ENCODE assay signal across 9 mouse cellular contexts in genomic region chr7:28930320-28931031, GRCm38 (mm10). TPM values are rescaled to one million over a fixed set of nuclear protein-coding genes. Genes with fewer than 3 reads are reported as not detected.
DNase-seq lines count a peak whose midpoint lies in the region; ATAC-seq and TF ChIP-seq lines count a peak whose summit lies in the region.
"Had no signal": no experiment of that assay in that cellular context is flagged by ENCODE, and none has a peak within 500 bp of the region (broad histone marks: within the 10 kb centered on the region; RNA-seq: fewer than 3 reads in every experiment).

No protein-coding gene starts in this region.

- H3K9ac ChIP-seq in ES-Bruce4 (ENCODE audit: low read depth, poor library complexity, severe bottlenecking) = peak overlapping the region; percentile 10; the same call in 1 of the 2 replicates
- 0 out of 2 replicates have a peak overlapping the region, but pooled peaks have one; percentile 18 for H3K9ac ChIP-seq in kidney, postnatal 0 days (ENCODE audit: low read depth, low read length)
- H3K9ac ChIP-seq: midbrain, embryonic 13.5 days had no signal

- H3K4me3 ChIP-seq in ES-Bruce4 (ENCODE audit: low read depth, low read length) = no peak overlapping the region
- H3K4me3 ChIP-seq in kidney, postnatal 0 days (replicated peaks; ENCODE audit: low read depth, low read length) = no peak overlapping the region
- H3K4me3 ChIP-seq: midbrain, embryonic 13.5 days had no signal

- TF ChIP-seq POLR2A in ES-Bruce4 (IDR thresholded peaks at IDR 0.05; ENCODE audit: insufficient read depth, low read length) = no peak

- no peak for TF ChIP-seq CTCF in ES-Bruce4 (IDR thresholded peaks at IDR 0.05; ENCODE audit: low read depth, low read length)
- TF ChIP-seq CTCF in kidney, postnatal 0 days (IDR thresholded peaks at IDR 0.05; ENCODE audit: low read depth) = peak; percentile 45

- H3K27ac ChIP-seq in ES-Bruce4 (ENCODE audit: insufficient read depth, low read length) = peak overlapping the region; percentile 78
- peak overlapping the region; percentile 85 for H3K27ac ChIP-seq in kidney, postnatal 0 days
- H3K27ac ChIP-seq: midbrain, embryonic 13.5 days had no signal

- H3K36me3 ChIP-seq in ES-Bruce4 (ENCODE audit: control insufficient read depth, insufficient read depth, low read length, poor library complexity, severe bottlenecking) = no peaks in the 10 kb centered on the region; the same call in 1 of the 2 replicates
- H3K36me3 ChIP-seq in kidney, postnatal 0 days (ENCODE audit: insufficient read depth, low read length) = no peaks in the 10 kb centered on the region

- H3K4me1 ChIP-seq in ES-Bruce4 (ENCODE audit: control insufficient read depth, insufficient read depth, low read length) = peaks cover 22% of the 10 kb centered on the region
- H3K4me1 ChIP-seq in kidney, postnatal 0 days (replicated peaks; ENCODE audit: insufficient read depth, low read length) = peaks cover 42% of the 10 kb centered on the region

- WGBS in kidney, postnatal 0 days = 28% methylated on average over 5 of the region's 5 CpGs

- DNase-seq in kidney, adult 18-20 months = peak; percentile 34
- no peak for DNase-seq in kidney, postnatal 4 days
- DNase-seq in adipocyte (ENCODE audit: low spot score) = peak; percentile 58
- peak; percentile 75 for DNase-seq in kidney, postnatal 0 days (ENCODE audit: low spot score)
- no peak for DNase-seq in spleen, postnatal 36 days (ENCODE audit: low spot score in 2 of 2)
- no peak for DNase-seq in ovary, postnatal 10 days (ENCODE audit: low spot score)
- DNase-seq: spleen, adult 18-20 months had no signal

- TF ChIP-seq EP300 in ES-Bruce4 (IDR thresholded peaks at IDR 0.05; ENCODE audit: insufficient read depth, low read depth, low read length) = no peak

- ATAC-seq in kidney, postnatal 0 days (replicated peaks; ENCODE audit: low FRiP score, low read depth) = no peak
- ATAC-seq: midbrain, embryonic 13.5 days had no signal

- H3K9me3 ChIP-seq in ES-Bruce4 (replicated peaks; ENCODE audit: control insufficient read depth, insufficient read depth, low read length, poor library complexity, severe bottlenecking) = no peaks in the 10 kb centered on the region
- no peaks in the 10 kb centered on the region for H3K9me3 ChIP-seq in kidney, postnatal 0 days (replicated peaks; ENCODE audit: low read length)
- H3K9me3 ChIP-seq: midbrain, embryonic 13.5 days had no signal

- H3K27me3 ChIP-seq in ES-Bruce4 (ENCODE audit: control insufficient read depth, insufficient read depth, low read length, poor library complexity, severe bottlenecking) = no peaks in the 10 kb centered on the region
- H3K27me3 ChIP-seq in kidney, postnatal 0 days (ENCODE audit: insufficient read depth, low read length) = no peaks in the 10 kb centered on the region
- H3K27me3 ChIP-seq: midbrain, embryonic 13.5 days had no signal

- H3K4me2 ChIP-seq in kidney, postnatal 0 days (ENCODE audit: low read length) = no peak overlapping the region
- H3K4me2 ChIP-seq: midbrain, embryonic 13.5 days had no signal

RNA-seq across cellular contexts. Expression of gene Actn4, which starts 31.7 kb away (rescaled TPM):
- 318 and 324 TPM in 2 replicates for polyA plus RNA-seq in ES-Bruce4 (2011; ENCODE audit: insufficient read depth, insufficient read length, low read depth, missing spikeins)
- 255 and 280 TPM in 2 replicates for polyA plus RNA-seq in kidney, postnatal 0 days (2015; fragmentation: Nextera tagmentation; extraction: Ambion mirVana)

RNA-seq across cellular contexts. Expression of gene Capn12, which starts 49.3 kb away (rescaled TPM):
- 0.21 and 0.33 TPM in 2 replicates for polyA plus RNA-seq in ES-Bruce4 (2011; ENCODE audit: insufficient read depth, insufficient read length, low read depth, missing spikeins)
- polyA plus RNA-seq in kidney, postnatal 0 days (2015; fragmentation: Nextera tagmentation; extraction: Ambion mirVana) = 0.34 and 0.47 TPM in 2 replicates

RNA-seq across cellular contexts. Expression of gene Eif3k, which starts 51.2 kb away (rescaled TPM):
- 409 and 413 TPM in 2 replicates for polyA plus RNA-seq in ES-Bruce4 (2011; ENCODE audit: insufficient read depth, insufficient read length, low read depth, missing spikeins)
- polyA plus RNA-seq in kidney, postnatal 0 days (2015; fragmentation: Nextera tagmentation; extraction: Ambion mirVana) = 467 and 479 TPM in 2 replicates

RNA-seq across cellular contexts. Expression of gene Map4k1, which starts 51.4 kb away (rescaled TPM):
- 33.2 and 36.3 TPM in 2 replicates for polyA plus RNA-seq in ES-Bruce4 (2011; ENCODE audit: insufficient read depth, insufficient read length, low read depth, missing spikeins)
- 7.6 and 9.5 TPM in 2 replicates for polyA plus RNA-seq in kidney, postnatal 0 days (2015; fragmentation: Nextera tagmentation; extraction: Ambion mirVana)

Comparison
In these comparisons a context has a peak if more than half of its experiments do, and no peak if none do; other contexts are left out.
1. DNase-seq: peak in kidney, adult 18-20 months (single experiment), adipocyte (single experiment) and kidney, postnatal 0 days (single experiment); none in kidney, postnatal 4 days (0 of 2), spleen, postnatal 36 days (0 of 2) and ovary, postnatal 10 days (single experiment).